20 mouse cellular contexts compared by ENCODE assay signal in the genomic region with DNA sequence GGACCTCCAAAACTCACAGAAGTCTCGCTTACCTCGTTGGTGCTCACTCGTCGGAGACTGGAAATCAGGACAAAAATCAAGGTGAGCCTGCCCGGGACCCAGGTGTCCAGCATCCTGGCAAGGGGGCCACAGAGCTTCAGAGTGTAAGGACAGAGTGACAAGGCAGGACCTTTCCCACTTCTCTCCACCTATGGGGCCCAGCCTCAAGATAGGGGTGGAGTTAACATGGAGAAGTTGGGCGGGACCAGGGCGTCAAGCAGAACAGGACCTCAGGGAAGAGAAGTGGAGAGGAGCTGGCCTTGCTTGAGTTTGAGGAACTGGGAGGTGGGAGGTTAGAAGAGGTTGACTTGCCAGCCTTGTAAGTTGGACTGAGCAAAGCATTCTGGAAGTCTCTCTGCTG. TPM values are rescaled to one million over a fixed set of nuclear protein-coding genes. Genes with fewer than 3 reads are reported as not detected.
DNase-seq lines count a peak whose midpoint lies in the region; ATAC-seq lines count a peak whose summit lies in the region.
"Had no signal": no experiment of that assay in that cellular context is flagged by ENCODE, and none has a peak within 500 bp of the region (broad histone marks: within the 10 kb centered on the region; RNA-seq: fewer than 3 reads in every experiment).

No protein-coding gene starts in this region.

- DNase-seq in layer of hippocampus, adult 9-11 months: peak; percentile 20
- DNase-seq in layer of hippocampus, adult 18-20 months (ENCODE audit: low spot score in 2 of 2): no peak
- peak; percentile 23 for DNase-seq in ES-CJ7 (ENCODE audit: low read depth, low spot score)
- no peak for DNase-seq in left cerebral cortex, postnatal 4 days
- no peak for DNase-seq in left cerebral cortex, adult 8-10 months (ENCODE audit: low spot score in 2 of 2)
- no peak for DNase-seq in frontal cortex, postnatal 14 days (ENCODE audit: low spot score in 2 of 2)
- DNase-seq: adrenal gland, postnatal 14 days; cerebellum, adult 11-12 months; cerebellum, adult 9-10 months; cerebellum, postnatal 25 days; gastrocnemius, postnatal 14 days; heart, postnatal 4 days had no signal

- intact Hi-C loops in left cerebral cortex, postnatal 4 days (cut with DNase I): no loop called here

- ATAC-seq in granulocyte monocyte progenitor cell, adult 5-6 weeks (replicated peaks; ENCODE audit: poor library complexity, severe bottlenecking): peak; percentile 20; the same call in 1 of the 2 replicates
- peak; percentile 47; the same call in 1 of the 2 replicates for ATAC-seq in megakaryocyte, adult 5-6 weeks (ENCODE audit: poor library complexity, severe bottlenecking)
- ATAC-seq: activated CD4-positive, CD25-positive, alpha-beta regulatory T cell, adult 4 months; forebrain, embryonic 16.5 days; hindbrain, embryonic 16.5 days had no signal

RNA-seq across cellular contexts. Expression of gene Cdc34b, which starts 19.2 kb away (rescaled TPM):
- under 1 TPM in 1 of 2 experiments, not detected in 1; 0.37 TPM for total RNA-seq in layer of hippocampus, adult 18-20 months (2021)
- total RNA-seq in granulocyte monocyte progenitor cell, adult 5-6 weeks (2014; fragmentation: Nextera tagmentation): not detected in 2 replicates
- not detected in 2 replicates for total RNA-seq in granulocyte monocyte progenitor cell, adult 5-6 weeks (2017)
- total RNA-seq in megakaryocyte, adult 5-6 weeks (2015): not detected in 2 replicates
- not detected in 2 replicates for total RNA-seq in megakaryocyte, adult 5-6 weeks (2017)
- total RNA-seq in left cerebral cortex, postnatal 4 days (2021): not detected
- under 1 TPM in 2 of 4 experiments, not detected in 2; 0.27 to 0.51 TPM for total RNA-seq in left cerebral cortex, adult 8-10 months (2022)
- total RNA-seq: adrenal gland, postnatal 14 days had no signal

RNA-seq across cellular contexts. Expression of gene Tmem92, which starts 21.7 kb away (rescaled TPM):
- total RNA-seq in layer of hippocampus, adult 18-20 months (2021): not detected
- not detected in 2 replicates for total RNA-seq in granulocyte monocyte progenitor cell, adult 5-6 weeks (2014; fragmentation: Nextera tagmentation)
- not detected in 2 replicates for total RNA-seq in granulocyte monocyte progenitor cell, adult 5-6 weeks (2017)
- total RNA-seq in megakaryocyte, adult 5-6 weeks (2015): not detected in 2 replicates
- not detected in 2 replicates for total RNA-seq in megakaryocyte, adult 5-6 weeks (2017)
- under 1 TPM in 1 of 2 experiments, not detected in 1; 0.30 TPM for total RNA-seq in left cerebral cortex, postnatal 4 days (2021)
- total RNA-seq in left cerebral cortex, adult 8-10 months (2022): not detected
- total RNA-seq: adrenal gland, adult 18-20 months; adrenal gland, postnatal 14 days; CH12.LX; gastrocnemius, adult 18-20 months; gastrocnemius, postnatal 14 days; heart, postnatal 4 days had no signal

RNA-seq across cellular contexts. Expression of gene Gm11541, which starts 56.5 kb away (rescaled TPM):
- total RNA-seq in layer of hippocampus, adult 18-20 months (2021): not detected
- not detected in 2 replicates for total RNA-seq in granulocyte monocyte progenitor cell, adult 5-6 weeks (2014; fragmentation: Nextera tagmentation)
- not detected in 2 replicates for total RNA-seq in granulocyte monocyte progenitor cell, adult 5-6 weeks (2017)
- not detected in 2 replicates for total RNA-seq in megakaryocyte, adult 5-6 weeks (2015)
- total RNA-seq in megakaryocyte, adult 5-6 weeks (2017): not detected in 2 replicates
- not detected for total RNA-seq in left cerebral cortex, postnatal 4 days (2021)
- total RNA-seq in left cerebral cortex, adult 8-10 months (2022): not detected
- total RNA-seq: adrenal gland, adult 18-20 months; adrenal gland, postnatal 14 days; gastrocnemius, adult 18-20 months; gastrocnemius, postnatal 14 days; heart, postnatal 4 days had no signal

Comparison
In these comparisons a context has a peak if more than half of its experiments do, and no peak if none do; other contexts are left out.
1. DNase-seq: peak in layer of hippocampus, adult 9-11 months (single experiment) and ES-CJ7 (single experiment); none in layer of hippocampus, adult 18-20 months (0 of 2), left cerebral cortex, postnatal 4 days (single experiment), left cerebral cortex, adult 8-10 months (0 of 2) and frontal cortex, postnatal 14 days (0 of 2).